Mouse (Mus musculus) frontal cortex, adult 2 months (tissue): ENCODE measurements at regions not wholly inside any gene's neighbourhood (a gene's known extent, or its start where the extent isn't known, plus 50 kb on each side); places are given as distances from the start of the nearest gene placed in this dataset.
A peak's percentile ranks its signal among the peaks of the same experiment; 100 is the strongest.

Source experiments
- DNase-seq, 2 experiments: peaks; one replicate each; pipeline ENCODE4 v3.0.0; 2022; ENCODE audit warnings: low spot score in 1 of 2; ENCODE audit errors: extremely low spot score in 1 of 2

DNA sequence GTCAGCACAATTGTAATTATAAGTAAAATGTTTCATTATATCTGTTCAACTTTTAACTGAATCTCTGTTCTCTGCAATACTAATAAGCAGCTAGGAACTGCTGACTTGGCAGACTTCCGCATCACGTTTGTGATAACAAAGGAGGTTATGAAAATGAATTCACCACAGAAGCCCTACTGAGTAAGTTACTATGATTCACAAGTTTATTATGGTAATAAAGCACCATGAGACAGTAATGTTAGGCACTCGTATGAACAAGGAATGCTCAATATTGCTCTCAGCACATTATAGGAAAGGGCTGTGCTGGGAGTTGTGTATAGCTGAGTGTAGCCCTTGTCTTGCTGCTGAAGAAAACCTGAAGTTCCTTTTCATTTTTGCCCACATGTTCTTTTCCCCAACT lies 238.9 kb upstream of the Pcdh9 start:
- DNase-seq, result no peak

DNA sequence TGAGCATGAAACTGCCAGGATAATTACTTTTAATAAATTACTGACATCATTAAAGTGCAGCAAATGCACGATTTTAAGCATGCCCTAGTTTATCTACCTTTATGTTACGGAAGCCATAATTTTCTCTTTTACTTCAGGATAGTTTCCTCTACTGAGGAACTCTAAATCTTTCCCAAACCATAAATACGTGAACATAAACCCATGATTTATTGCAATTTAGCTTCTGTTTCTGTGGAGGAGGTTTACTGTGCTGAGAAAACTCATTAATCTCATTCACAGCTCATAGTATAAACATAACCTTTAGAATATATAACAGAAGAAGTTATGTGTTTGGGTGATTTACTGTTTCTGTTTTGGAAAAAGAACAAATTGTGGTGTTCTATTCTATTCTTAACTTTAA lies 233.1 kb upstream of the Pcdh9 start:
- no peak for DNase-seq

DNA sequence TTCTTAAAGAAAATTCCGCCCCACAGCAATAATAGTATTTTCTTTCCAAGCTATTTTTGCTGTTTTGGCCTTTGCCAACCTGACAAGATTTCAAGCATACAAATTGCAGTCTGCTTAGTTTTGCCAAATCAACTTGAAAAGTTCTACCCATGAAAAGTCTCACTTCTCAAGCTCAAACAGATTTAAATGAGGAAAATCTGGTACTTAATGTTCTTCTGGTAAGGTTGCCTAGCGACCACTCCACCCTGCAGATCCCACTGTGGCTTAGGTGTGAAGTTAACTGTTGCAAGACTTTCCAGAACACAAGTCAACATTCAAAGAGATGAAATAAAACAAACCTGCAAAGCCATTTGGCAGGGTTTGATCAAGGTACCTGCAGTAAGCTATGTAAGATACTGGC lies 208.4 kb upstream of the Pcdh9 start:
- DNase-seq, result peak; percentile 38 to 44

DNA sequence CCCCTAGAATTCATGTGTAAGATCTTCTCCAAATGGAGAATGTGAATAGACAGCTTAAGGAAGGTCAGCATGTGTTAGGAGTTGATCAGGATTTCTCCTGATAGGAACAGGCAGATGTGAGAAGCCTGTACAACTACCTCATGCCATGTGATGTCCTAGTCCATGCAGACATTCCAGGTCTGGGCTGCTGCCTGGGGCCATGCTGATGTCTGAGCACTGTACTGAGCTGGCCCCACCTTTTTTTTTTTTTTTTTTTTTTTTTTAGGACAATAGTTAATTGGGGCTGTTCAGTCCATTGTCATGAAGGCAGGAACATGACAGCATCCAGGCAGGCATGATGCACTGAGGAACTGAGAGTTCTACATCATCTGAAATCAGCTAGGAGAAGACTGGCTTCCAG lies 203.5 kb upstream of the Pcdh9 start:
- no peak for DNase-seq
